Mouse (Mus musculus): ENCODE data around the gene Lep. TPM values are rescaled to one million over a fixed set of nuclear protein-coding genes. Genes with fewer than 3 reads are reported as not detected.

The Lep gene
- polyA plus RNA-seq, 1 experiment, result not detected

- TF ChIP-seq CTCF (IDR thresholded peaks at IDR 0.05; ENCODE audit: low read depth, low read length), result no peak
- no peak for TF ChIP-seq POLR2A (IDR thresholded peaks at IDR 0.05; ENCODE audit: borderline replicate concordance, low read depth, low read length)
- Histone ChIP-seq H3K4me3 (ENCODE audit: insufficient read depth, low read length) (no peak overlapping the region), H3K27ac (ENCODE audit: insufficient read depth, low read depth, low read length) (no peak overlapping the region), H3K4me1 (ENCODE audit: control insufficient read depth, insufficient read depth, low read length) (no peaks in the 10 kb centered on the region)
Measured at GRCm38 (mm10) chr6:29040266-29040665, 19.8 kb upstream of the Lep start.

DNA sequence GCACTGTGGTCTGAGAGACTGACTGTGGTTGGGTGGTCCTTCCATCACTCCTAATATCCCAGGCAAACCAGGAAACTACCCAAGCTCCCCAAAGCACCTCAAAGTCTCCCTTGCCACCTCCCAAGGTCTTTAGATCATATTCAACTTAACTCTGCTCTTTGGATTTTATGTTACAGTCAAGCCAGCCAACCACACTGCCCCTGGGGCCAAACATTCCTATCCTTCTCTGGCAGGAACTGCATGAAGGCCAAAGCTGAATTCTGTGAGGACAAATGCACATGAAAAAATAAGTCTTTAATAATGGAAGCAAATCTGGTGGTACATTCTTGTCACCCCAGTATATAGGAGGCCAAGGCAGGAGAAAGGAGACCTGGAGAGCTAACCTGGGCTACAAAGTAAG, 16.0 kb upstream of the Lep start:
- TF ChIP-seq CTCF (IDR thresholded peaks at IDR 0.05; ENCODE audit: low read depth, low read length) (no peak), POLR2A (IDR thresholded peaks at IDR 0.05; ENCODE audit: borderline replicate concordance, low read depth, low read length) (no peak)
- no peaks in the 10 kb centered on the region for H3K4me1 ChIP-seq (ENCODE audit: control insufficient read depth, insufficient read depth, low read length)
- H3K4me3 ChIP-seq (ENCODE audit: insufficient read depth, low read length), result no peak overlapping the region
- no peak overlapping the region for H3K27ac ChIP-seq (ENCODE audit: insufficient read depth, low read depth, low read length)

- H3K27ac ChIP-seq (ENCODE audit: insufficient read depth, low read depth, low read length), result no peak overlapping the region
- TF ChIP-seq POLR2A (IDR thresholded peaks at IDR 0.05; ENCODE audit: borderline replicate concordance, low read depth, low read length) (no peak), CTCF (IDR thresholded peaks at IDR 0.05; ENCODE audit: low read depth, low read length) (no peak)
- no peak overlapping the region for H3K4me3 ChIP-seq (ENCODE audit: insufficient read depth, low read length)
- H3K4me1 ChIP-seq (ENCODE audit: control insufficient read depth, insufficient read depth, low read length), result no peaks in the 10 kb centered on the region
Measured at GRCm38 (mm10) chr6:29049926-29050325, 10.1 kb upstream of the Lep start.

DNA sequence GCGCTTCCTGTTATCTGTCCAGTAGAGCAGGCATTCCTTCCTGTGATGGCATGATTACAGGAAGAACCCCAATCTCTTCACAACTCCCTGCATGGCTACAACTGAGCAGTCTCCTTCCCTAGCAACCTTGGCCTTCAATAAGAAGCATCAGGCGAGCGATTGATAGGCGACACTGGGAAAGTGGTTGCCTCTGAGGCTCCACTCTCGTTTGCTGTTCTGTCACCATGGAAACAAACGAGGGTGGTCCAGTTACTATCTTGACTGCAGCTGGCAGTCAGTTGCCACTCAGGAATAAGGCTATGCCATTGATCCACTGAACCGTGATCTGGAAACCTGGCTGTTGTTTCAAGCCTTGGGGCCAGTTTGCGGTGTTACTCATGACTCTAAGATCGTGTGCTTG, 7.8 kb upstream of the Lep start:
- Histone ChIP-seq H3K27ac (ENCODE audit: insufficient read depth, low read depth, low read length) (no peak overlapping the region), H3K4me1 (ENCODE audit: control insufficient read depth, insufficient read depth, low read length) (no peaks in the 10 kb centered on the region), H3K4me3 (ENCODE audit: insufficient read depth, low read length) (no peak overlapping the region)
- TF ChIP-seq POLR2A (IDR thresholded peaks at IDR 0.05; ENCODE audit: borderline replicate concordance, low read depth, low read length) (no peak), CTCF (IDR thresholded peaks at IDR 0.05; ENCODE audit: low read depth, low read length) (no peak)

- H3K4me1 ChIP-seq (ENCODE audit: control insufficient read depth, insufficient read depth, low read length), result no peaks in the 10 kb centered on the region
- H3K4me3 ChIP-seq (ENCODE audit: insufficient read depth, low read length), result no peak overlapping the region
- H3K27ac ChIP-seq (ENCODE audit: insufficient read depth, low read depth, low read length), result no peak overlapping the region
- no peak for TF ChIP-seq CTCF (IDR thresholded peaks at IDR 0.05; ENCODE audit: low read depth, low read length)
- TF ChIP-seq POLR2A (IDR thresholded peaks at IDR 0.05; ENCODE audit: borderline replicate concordance, low read depth, low read length), result no peak
Measured at GRCm38 (mm10) chr6:29053181-29053580, 6.8 kb upstream of the Lep start.

DNA sequence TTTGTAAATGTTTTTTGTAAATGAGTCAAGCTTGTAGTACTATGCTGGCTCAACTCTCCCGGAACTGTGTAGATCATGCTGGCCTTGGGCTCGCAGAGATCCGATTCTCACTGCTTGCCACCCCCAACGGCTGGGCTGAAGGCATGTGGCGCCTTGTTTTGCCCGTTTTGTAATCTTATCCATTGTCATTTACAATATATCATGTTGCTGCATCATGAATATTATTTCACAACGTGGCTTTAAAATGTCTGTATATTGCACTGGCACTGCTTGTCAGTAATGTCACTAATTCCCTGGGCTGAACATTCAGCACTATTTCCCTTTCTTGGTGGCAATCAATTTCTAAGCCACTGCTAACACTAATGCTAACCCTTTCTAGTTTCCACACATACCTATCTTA, 3.6 kb upstream of the Lep start:
- TF ChIP-seq POLR2A (IDR thresholded peaks at IDR 0.05; ENCODE audit: borderline replicate concordance, low read depth, low read length) (no peak), CTCF (IDR thresholded peaks at IDR 0.05; ENCODE audit: low read depth, low read length) (no peak)
- Histone ChIP-seq H3K27ac (ENCODE audit: insufficient read depth, low read depth, low read length) (no peak overlapping the region), H3K4me1 (ENCODE audit: control insufficient read depth, insufficient read depth, low read length) (no peaks in the 10 kb centered on the region), H3K4me3 (ENCODE audit: insufficient read depth, low read length) (no peak overlapping the region)

- TF ChIP-seq POLR2A (IDR thresholded peaks at IDR 0.05; ENCODE audit: borderline replicate concordance, low read depth, low read length) (no peak), CTCF (IDR thresholded peaks at IDR 0.05; ENCODE audit: low read depth, low read length) (no peak)
- Histone ChIP-seq H3K4me3 (ENCODE audit: insufficient read depth, low read length) (no peak overlapping the region), H3K27ac (ENCODE audit: insufficient read depth, low read depth, low read length) (no peak overlapping the region), H3K4me1 (ENCODE audit: control insufficient read depth, insufficient read depth, low read length) (no peaks in the 10 kb centered on the region)
Measured at GRCm38 (mm10) chr6:29066389-29066790, 6.4 kb downstream of the Lep start.

- H3K27ac ChIP-seq (ENCODE audit: insufficient read depth, low read depth, low read length), result no peak overlapping the region
- TF ChIP-seq POLR2A (IDR thresholded peaks at IDR 0.05; ENCODE audit: borderline replicate concordance, low read depth, low read length), result no peak
- no peak for TF ChIP-seq CTCF (IDR thresholded peaks at IDR 0.05; ENCODE audit: low read depth, low read length)
- H3K4me1 ChIP-seq (ENCODE audit: control insufficient read depth, insufficient read depth, low read length), result no peaks in the 10 kb centered on the region
- H3K4me3 ChIP-seq (ENCODE audit: insufficient read depth, low read length), result no peak overlapping the region
Measured at GRCm38 (mm10) chr6:29072258-29072657, 12.2 kb downstream of the Lep start.

GRCm38 (mm10) chr6:29073462-29074132, 13.6 kb downstream of the Lep start:
- Histone ChIP-seq H3K27ac (ENCODE audit: insufficient read depth, low read depth, low read length) (no peak overlapping the region), H3K4me1 (ENCODE audit: control insufficient read depth, insufficient read depth, low read length) (no peaks in the 10 kb centered on the region), H3K4me3 (ENCODE audit: insufficient read depth, low read length) (no peak overlapping the region)
- TF ChIP-seq POLR2A (IDR thresholded peaks at IDR 0.05; ENCODE audit: borderline replicate concordance, low read depth, low read length) (no peak), CTCF (IDR thresholded peaks at IDR 0.05; ENCODE audit: low read depth, low read length) (no peak)

DNA sequence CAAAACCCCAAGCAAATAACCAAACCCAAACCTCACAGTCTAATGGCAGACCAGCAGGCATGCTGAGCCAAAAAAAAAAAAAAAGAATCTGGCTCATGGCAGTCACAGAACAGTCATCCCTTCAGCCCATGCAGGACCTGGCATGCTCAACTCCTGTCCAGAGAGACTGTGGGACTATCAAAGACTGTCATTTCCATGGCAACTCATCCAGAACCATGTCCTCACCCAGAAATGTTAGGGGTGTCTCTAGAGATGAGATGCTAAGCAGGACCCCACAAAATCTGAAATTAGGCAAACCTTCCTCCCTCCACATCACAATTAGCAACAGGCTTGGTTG, 14.1 kb downstream of the Lep start:
- TF ChIP-seq POLR2A (IDR thresholded peaks at IDR 0.05; ENCODE audit: borderline replicate concordance, low read depth, low read length) (no peak), CTCF (IDR thresholded peaks at IDR 0.05; ENCODE audit: low read depth, low read length) (no peak)
- no peak overlapping the region for H3K27ac ChIP-seq (ENCODE audit: insufficient read depth, low read depth, low read length)
- H3K4me3 ChIP-seq (ENCODE audit: insufficient read depth, low read length), result no peak overlapping the region
- no peaks in the 10 kb centered on the region for H3K4me1 ChIP-seq (ENCODE audit: control insufficient read depth, insufficient read depth, low read length)

GRCm38 (mm10) chr6:29079291-29079690, 19.3 kb downstream of the Lep start:
- Histone ChIP-seq H3K4me1 (ENCODE audit: control insufficient read depth, insufficient read depth, low read length) (no peaks in the 10 kb centered on the region), H3K4me3 (ENCODE audit: insufficient read depth, low read length) (no peak overlapping the region), H3K27ac (ENCODE audit: insufficient read depth, low read depth, low read length) (no peak overlapping the region)
- TF ChIP-seq POLR2A (IDR thresholded peaks at IDR 0.05; ENCODE audit: borderline replicate concordance, low read depth, low read length) (no peak), CTCF (IDR thresholded peaks at IDR 0.05; ENCODE audit: low read depth, low read length) (no peak)
